Mouse (Mus musculus) heart, postnatal 14 days (tissue): ENCODE data around the gene Gm20715. TPM values are rescaled to one million over a fixed set of nuclear protein-coding genes. Genes with fewer than 3 reads are reported as not detected.
"Not testable (repeated sequence)": the region's sequence is repeated elsewhere in the genome, so short reads cannot be mapped to it uniquely, and the experiment has no call there.

ENCODE experiments used
- DNase-seq, 2 experiments: peaks; one replicate each; pipeline ENCODE4 v3.0.0; 2021 to 2022
- intact Hi-C: fragments of 180-260 bp; cut with DNase I; formaldehyde crosslinking; loops from one replicate; pipeline ENCODE4 v1.15.1; 2025
- long read RNA-seq, 2 experiments: library from polyadenylated mRNA; stranded (forward); transcript quantifications; one replicate each; pipeline ENCODE4 v2.0.0; 2021
- total RNA-seq, 2 experiments: library from RNA; stranded (reverse); gene quantifications; 2 replicates each; pipeline ENCODE4 v1.2.3; 2021

Gm20715 gene
- total RNA-seq, result not detected
- long read RNA-seq, experiment 1, result 0 reads
- long read RNA-seq, experiment 2, result 0 reads

GRCm38 (mm10) chr7:6410043-6410442, at the start of gene Gm20715:
Gene Gm20715 (plus strand): TSS chr7:6410277.
- peak; percentile 95 to 97 for DNase-seq
- intact Hi-C loops, result loop anchor here (10.0 kb wide), 1 partner anchor 45 kb away; the partner anchor contains the start of gene Zfp78

GRCm38 (mm10) chr7:6360477-6361060, 49.5 kb upstream of the Gm20715 start:
- intact Hi-C loops, result loop anchor here (10.0 kb wide), 2 partner anchors 54 to 934 kb away; partner anchors contain the start of gene Gm20715
- DNase-seq, result no peak

- intact Hi-C loops, result loop anchor here (2.0 to 10.0 kb wide), 4 partner anchors 21 to 933 kb away; partner anchors contain the start of genes Gm20715 and Zfp28
- DNase-seq, result no peak
Observed at GRCm38 (mm10) chr7:6361756-6362155, 48.3 kb upstream of the Gm20715 start.

- DNase-seq, result peak; percentile 94 to 97
- intact Hi-C loops, result loop anchor here (2.0 to 10.0 kb wide), 4 partner anchors 20 to 932 kb away; partner anchors contain the start of genes Gm20715 and Zfp28
Observed at GRCm38 (mm10) chr7:6362268-6363046, 47.6 kb upstream of the Gm20715 start.

GRCm38 (mm10) chr7:6363047-6363488, 47.0 kb upstream of the Gm20715 start, which contains the start of gene Zfp78:
Gene Zfp78 (plus strand): TSS chr7:6363280.
- peak in 1 of 2 experiments; percentile 77 for DNase-seq
- intact Hi-C loops, result loop anchor here (2.0 to 10.0 kb wide), 4 partner anchors 20 to 932 kb away; partner anchors contain the start of genes Gm20715 and Zfp28

GRCm38 (mm10) chr7:6364761-6365160, 45.3 kb upstream of the Gm20715 start:
- DNase-seq, result no peak

GRCm38 (mm10) chr7:6367185-6367584, 42.9 kb upstream of the Gm20715 start:
- intact Hi-C loops, result loop anchor here (10.0 kb wide), 2 partner anchors 48 to 928 kb away; partner anchors contain the start of gene Gm20715
- no peak for DNase-seq

More at GRCm38 (mm10) chr7:6364761-6365160, 45.3 kb upstream of the Gm20715 start:
- intact Hi-C loops, result loop anchor here (10.0 kb wide), 2 partner anchors 50 to 930 kb away; partner anchors contain the start of gene Gm20715

GRCm38 (mm10) chr7:6368146-6368545, 41.9 kb upstream of the Gm20715 start:
- DNase-seq, result not testable (repeated sequence)
- intact Hi-C loops, result loop anchor here (10.0 kb wide), 2 partner anchors 47 to 927 kb away; partner anchors contain the start of gene Gm20715

- intact Hi-C loops, result loop anchor here (10.0 kb wide), 2 partner anchors 45 to 925 kb away; partner anchors contain the start of gene Gm20715
- DNase-seq, result no peak
Observed at GRCm38 (mm10) chr7:6369460-6369859, 40.6 kb upstream of the Gm20715 start.

- no peak for DNase-seq
- intact Hi-C loops, result no loop called here
Observed at GRCm38 (mm10) chr7:6372993-6373392, 37.1 kb upstream of the Gm20715 start.

GRCm38 (mm10) chr7:6378441-6378840, 31.6 kb upstream of the Gm20715 start:
- DNase-seq, result no peak
- intact Hi-C loops, result no loop called here

GRCm38 (mm10) chr7:6381431-6381830, 28.6 kb upstream of the Gm20715 start:
- no peak for DNase-seq
- intact Hi-C loops, result no loop called here

GRCm38 (mm10) chr7:6383044-6383455, 27.0 kb upstream of the Gm20715 start, which contains the start of gene Zfp28:
Gene Zfp28 (plus strand): TSS chr7:6383295.
- DNase-seq, result peak; percentile 91 to 95
- intact Hi-C loops, result loop anchor here (2.0 kb wide), 1 partner anchor 20 kb away; the partner anchor contains the start of gene Zfp78

GRCm38 (mm10) chr7:6384011-6384410, 26.1 kb upstream of the Gm20715 start:
- DNase-seq, result no peak
- intact Hi-C loops, result no loop called here

- intact Hi-C loops, result no loop called here
- DNase-seq, result peak; percentile 29 to 53
Observed at GRCm38 (mm10) chr7:6386995-6387394, 23.1 kb upstream of the Gm20715 start.

GRCm38 (mm10) chr7:6388971-6389370, 21.1 kb upstream of the Gm20715 start:
- intact Hi-C loops, result no loop called here
- DNase-seq, result no peak

GRCm38 (mm10) chr7:6389449-6389848, 20.6 kb upstream of the Gm20715 start:
- intact Hi-C loops, result no loop called here
- no peak for DNase-seq

- intact Hi-C loops, result no loop called here
- DNase-seq, result peak; percentile 13 to 38
Observed at GRCm38 (mm10) chr7:6397996-6398975, 11.8 kb upstream of the Gm20715 start, which contains the start of gene Smim17. Gene Smim17 (plus strand): TSS chr7:6398715.
